Mouse (Mus musculus) thymus, postnatal 36 days (tissue): ENCODE measurements around the gene Gtf2h1.
"Not testable (repeated sequence)": the region's sequence is repeated elsewhere in the genome, so short reads cannot be mapped to it uniquely, and the experiment has no call there.

Experiments
- DNase-seq, 2 experiments: peaks; one replicate each; pipeline ENCODE4 v3.0.0; 2022; ENCODE audit warnings: mixed read lengths in 2 of 2

The Gtf2h1 gene

DNA sequence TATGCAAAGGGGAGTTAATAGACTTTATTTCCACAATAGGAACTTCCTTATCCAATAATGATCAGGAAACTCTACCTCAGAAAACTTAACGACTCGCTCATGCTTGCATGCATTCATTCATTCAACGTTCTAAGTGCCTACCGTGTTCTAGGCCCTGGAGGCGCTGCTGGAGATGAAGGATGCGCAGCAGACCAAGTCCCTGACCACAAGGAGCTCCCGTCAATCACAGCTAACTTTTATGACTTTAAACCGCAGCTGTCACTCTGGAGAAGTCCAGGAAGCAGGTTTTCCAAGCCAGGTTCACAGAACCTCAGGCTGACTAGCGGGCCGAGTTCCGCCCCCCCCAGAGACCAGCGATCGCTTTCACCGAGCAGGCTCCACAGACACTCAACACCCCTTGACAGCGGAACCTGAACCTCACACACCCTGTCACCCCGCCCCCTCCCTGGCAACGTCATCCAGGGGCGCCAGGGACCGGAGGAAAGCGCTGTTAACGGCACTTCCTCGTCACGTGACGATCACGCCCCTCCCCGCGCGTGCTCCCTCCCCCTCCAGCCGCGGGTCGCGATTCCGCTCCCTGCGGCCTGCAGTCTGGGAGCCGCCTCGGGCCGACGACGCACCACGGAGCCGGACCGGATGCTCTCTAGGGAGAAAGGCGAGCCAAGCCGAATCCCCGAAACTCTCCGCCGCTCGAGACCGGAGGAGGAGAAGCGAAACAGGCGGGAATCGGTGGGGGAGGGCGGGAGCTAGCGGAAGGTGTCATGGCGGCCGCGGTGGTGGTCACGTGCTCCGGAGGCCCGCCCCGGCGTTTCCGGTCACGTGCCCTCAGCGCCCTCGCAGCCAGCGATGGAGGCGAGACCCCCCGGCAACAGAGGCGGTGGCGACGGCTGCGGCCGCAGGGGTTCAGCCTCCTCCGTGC lies at the start of gene Gtf2h1, which contains the start of gene Hps5:
Gene Gtf2h1 (plus strand): TSS at position 817 of the 919 bp plus-strand sequence.
Gene Hps5 (minus strand): TSS at position 778 of the 919 bp plus-strand sequence.
- peak; percentile 98 to 99 for DNase-seq

DNA sequence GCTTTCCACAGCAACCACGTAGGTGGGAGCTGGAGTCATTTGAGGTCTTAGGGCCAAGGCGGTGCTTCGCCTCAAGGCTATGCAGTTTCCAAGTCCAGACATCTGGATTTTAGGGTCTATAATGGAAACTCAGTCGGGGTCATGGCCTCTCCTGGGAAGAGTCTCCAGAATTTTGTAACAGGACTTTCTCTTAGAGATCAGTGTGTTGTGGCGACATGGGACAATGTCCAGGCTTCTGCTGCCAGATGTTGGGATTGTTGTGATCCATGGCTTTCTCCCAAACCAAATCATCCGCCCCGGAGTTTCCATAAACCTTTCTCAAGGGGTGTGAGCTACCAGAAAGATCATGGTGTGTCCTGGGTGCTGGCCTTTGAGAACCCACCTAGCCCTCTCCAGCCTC lies 49.5 kb upstream of the Gtf2h1 start:
- DNase-seq: no peak

DNA sequence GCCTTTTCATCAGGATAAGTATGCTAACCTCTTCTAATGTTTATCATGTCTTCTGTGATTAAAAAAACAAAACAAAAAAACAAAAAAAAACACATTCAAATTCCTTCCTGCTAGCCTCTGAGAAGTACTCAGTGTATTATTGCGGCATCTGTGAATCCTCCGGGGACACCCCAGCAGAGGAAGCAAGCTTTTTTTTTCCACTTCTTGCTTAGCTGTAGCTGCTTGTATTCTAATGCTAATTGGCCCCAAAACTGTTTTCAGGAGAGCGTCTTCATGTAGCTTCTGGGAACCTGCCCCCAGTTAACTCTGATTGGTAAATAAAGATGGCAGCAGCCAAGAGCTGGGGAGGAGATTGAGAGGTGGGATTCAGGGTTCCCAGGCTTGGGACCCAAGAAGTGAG lies 47.4 kb upstream of the Gtf2h1 start:
- no peak for DNase-seq

DNA sequence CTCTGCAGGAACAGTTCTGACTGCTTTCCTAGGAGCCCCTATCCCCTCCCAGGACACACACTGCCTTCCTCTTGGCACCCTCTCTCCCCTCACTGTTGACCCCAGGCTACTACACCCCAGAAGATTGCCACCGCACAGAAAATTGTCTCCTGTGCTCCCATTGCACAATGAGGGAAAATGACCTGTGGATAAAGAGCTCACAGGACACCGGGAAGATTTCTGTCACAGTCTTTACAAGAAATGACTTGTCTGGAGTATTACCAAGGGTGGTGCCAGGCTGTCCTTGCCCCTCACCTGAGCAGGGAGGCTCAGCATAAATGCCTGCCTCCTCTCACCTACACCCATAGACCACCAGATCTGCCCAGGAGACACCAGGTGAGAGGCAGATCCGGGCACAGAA lies 44.4 kb upstream of the Gtf2h1 start, which contains the start of gene Saa2:
Gene Saa2 (plus strand): TSS at position 301 of the 400 bp plus-strand sequence.
- no peak for DNase-seq

DNA sequence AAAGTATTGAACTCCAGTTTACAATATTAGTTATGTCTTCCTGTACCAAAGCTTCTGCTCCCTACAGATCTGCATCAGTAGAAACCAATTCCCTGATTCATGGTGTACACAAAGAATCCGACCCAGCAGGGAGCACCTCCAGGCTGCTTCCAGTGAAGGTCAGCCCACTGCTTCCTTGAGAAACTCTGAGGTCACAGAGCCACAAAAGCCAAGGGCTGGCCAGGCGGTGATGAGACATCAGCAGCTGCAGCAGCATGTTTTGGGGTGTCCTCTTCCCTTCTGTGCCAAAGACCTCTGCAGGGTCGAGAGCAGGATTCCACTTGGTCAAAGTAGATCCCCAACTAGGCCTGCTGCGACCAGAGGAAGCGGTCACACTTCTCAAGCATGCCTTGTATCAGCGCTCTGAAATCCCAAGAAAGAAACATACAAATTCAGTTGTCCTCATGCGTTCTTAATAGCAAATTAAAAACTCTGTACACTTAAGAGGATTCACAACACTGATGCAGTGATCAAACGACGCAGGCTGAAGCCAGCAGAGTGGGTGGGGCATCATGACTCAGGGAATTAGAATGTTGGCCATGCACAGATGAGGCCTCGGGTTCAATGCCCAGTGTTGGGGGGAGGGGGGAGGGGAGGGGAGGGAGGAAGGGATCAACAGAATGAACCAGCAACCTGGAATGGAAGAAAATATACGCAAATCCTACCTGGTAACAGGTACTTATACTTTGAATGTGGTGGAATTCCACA lies 34.7 kb upstream of the Gtf2h1 start:
- DNase-seq: no peak

- DNase-seq: no peak
These were observed 33.3 kb upstream of the Gtf2h1 start for GRCm38 (mm10) chr7:46762601-46763000.

- DNase-seq: no peak
These were observed 31.2 kb upstream of the Gtf2h1 start for GRCm38 (mm10) chr7:46764672-46765071.

- DNase-seq: no peak
These were observed 28.5 kb upstream of the Gtf2h1 start for GRCm38 (mm10) chr7:46767371-46767770.

DNA sequence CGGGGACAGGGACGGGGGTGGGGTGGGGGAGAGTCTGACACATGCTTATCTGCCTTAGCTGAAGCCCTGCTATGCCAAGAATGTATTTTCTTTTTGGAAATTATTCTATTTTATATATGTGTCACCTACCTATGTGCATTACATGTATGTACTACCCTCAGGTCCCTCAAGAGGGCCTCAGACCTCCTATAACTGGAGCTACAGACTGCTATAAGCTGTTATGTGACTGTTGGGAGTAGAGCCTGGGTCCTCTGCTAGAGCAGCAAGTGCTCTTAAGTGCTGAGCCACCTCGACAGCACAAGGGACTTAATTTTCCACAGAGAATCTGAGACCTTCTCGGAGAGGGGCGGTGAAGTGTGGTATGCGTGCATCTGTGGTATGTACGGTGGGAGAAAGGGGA lies 27.5 kb upstream of the Gtf2h1 start:
- DNase-seq: no peak

GRCm38 (mm10) chr7:46770706-46771105 lies 25.2 kb upstream of the Gtf2h1 start:
- DNase-seq: peak; percentile 12 to 22

DNA sequence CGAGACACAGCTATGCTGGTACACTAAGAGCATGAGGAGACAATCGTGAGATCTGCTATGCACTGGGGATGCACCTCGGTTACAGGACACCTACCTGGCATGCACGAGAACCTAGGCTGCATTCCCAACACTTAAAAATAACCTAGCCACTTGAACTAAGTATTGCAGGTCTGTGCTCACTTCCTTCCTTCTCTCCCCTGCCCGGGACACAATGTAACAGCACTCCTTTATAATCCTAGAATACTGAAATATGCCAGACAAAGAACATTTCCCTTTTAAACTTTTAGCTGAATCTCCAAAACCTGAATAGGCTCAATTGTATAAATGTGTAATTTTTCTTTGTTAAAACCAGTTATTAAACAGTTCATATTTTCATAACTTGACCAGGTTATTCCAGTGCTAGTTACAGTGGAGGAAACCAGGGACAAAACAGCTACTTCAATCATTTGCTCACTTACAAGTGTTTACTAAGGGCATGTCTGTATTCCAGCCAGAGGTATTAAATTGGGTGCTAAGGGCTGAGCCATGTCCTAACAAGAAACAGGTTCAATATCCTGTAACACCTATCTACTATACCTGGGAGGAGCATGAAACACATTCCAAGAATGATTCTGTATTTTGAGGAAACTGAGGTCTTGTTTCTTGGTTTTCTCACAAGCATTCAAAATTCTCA lies 6.6 kb upstream of the Gtf2h1 start:
- no peak for DNase-seq

DNA sequence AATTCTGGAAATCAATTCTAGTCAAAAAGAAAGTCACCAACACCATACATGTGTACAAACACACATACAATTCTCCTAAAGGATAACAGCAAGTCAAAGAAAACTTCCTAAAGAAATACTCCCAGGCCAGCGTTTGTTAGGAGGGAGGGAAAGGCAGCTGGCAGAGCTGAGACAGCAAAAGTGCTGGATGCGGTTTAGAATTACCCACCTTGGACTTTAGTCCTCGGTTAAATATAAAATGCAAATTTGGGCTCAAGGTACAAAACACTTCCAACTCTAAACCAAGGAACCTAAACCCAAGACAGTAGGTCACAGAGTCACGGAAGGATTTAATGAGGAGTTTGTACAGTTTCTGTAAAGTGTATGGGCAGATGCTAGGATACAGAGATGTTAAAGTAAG lies 2.0 kb upstream of the Gtf2h1 start:
- DNase-seq: no peak

GRCm38 (mm10) chr7:46796206-46796679 lies 340 bp downstream of the Gtf2h1 start:
- no peak for DNase-seq

DNA sequence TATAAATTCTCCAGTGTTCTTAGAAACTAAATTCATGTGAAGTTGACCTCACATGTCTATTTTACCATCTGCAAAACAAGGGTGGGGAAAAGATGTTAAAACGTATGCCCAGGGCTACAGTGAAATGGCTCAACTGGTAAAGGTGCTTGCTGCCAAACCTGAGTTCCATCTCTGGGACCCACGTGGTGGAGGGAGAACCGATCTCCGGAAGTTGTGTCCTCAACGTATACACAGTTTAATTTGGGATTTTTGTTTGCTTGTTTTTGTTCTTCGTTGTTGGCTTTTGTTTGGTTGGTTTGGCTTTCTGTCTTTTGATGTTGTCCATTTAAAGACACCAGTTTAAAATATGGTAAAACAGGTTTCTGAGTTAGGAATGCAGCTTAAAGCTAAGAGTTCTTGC lies 876 bp downstream of the Gtf2h1 start:
- DNase-seq: no peak

- no peak for DNase-seq
These were observed 14.4 kb downstream of the Gtf2h1 start for GRCm38 (mm10) chr7:46810325-46810724.

- no peak for DNase-seq
These were observed 18.1 kb downstream of the Gtf2h1 start for GRCm38 (mm10) chr7:46814012-46814411.

DNA sequence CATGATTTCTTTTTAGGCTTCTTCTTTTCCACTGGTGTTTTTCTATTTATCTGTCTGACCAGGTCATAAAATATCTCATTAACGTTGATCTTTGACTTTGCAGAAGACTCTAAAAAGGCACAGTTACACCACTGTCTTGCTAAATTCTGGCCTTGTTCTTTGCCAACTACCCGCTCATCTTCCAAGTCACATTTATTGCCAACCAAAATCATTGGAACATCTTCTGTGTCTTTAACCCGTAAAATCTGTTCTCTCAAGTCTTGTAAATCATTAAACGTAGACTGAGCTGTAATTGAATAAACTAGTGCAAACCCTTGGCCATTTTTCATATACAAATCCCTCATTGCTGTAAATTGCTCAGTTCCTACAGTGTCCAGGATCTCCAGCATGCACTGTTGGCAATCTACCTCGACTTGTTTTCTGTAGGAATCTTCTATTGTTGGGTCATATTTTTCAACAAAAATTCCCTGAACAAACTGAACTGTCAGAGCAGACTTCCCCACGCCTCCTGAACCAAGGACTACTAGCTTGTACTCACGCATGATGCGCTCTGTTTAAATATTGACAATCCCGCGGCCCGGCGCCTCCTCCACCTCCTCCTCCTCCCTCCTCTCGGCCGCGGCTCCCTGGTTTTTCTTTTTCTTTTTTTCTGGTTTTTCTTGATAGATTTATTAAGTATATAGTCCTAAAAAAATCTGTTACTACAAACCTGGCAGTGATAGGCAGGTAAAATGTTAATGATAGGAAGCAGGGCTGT lies 25.2 kb downstream of the Gtf2h1 start:
- DNase-seq: not testable (repeated sequence)

- no peak for DNase-seq
These were observed 31.3 kb downstream of the Gtf2h1 start for GRCm38 (mm10) chr7:46827046-46827802.

- no peak for DNase-seq
These were observed 31.9 kb downstream of the Gtf2h1 start for GRCm38 (mm10) chr7:46827803-46828184.

DNA sequence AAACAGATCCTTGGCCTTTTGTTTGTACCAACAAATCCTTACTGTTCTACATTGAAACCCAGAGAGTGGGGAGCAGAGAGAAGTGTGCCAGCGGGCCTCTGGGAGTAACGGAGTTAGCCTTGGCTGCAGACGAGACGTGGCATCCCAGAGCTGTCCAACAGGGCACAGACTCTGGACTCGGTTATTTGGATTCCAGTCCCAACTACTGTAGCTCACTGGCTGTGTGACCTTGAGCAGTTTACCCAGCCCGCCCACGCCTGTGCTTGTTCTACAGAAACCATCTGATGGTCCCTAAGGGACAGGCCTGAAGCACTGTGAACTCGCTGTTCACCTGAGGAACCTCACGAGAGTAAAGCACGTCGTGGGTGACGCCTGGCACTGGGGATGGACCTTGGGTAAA lies 34.0 kb downstream of the Gtf2h1 start:
- no peak for DNase-seq

- peak; percentile 36 to 53 for DNase-seq
These were observed 35.1 kb downstream of the Gtf2h1 start for GRCm38 (mm10) chr7:46830799-46831590.
